In genomic region chr16:6585204-6585603, GRCm38 (mm10) we compare ENCODE assay signal across 20 mouse cellular contexts.
"Had no signal": no experiment of that assay in that cellular context is flagged by ENCODE, and none has a peak within 500 bp of the region (broad histone marks: within the 10 kb centered on the region; RNA-seq: fewer than 3 reads in every experiment).

No protein-coding gene starts in this region.

- DNase-seq: lung, adult 18-20 months; lung, embryonic 14.5 days; lung, postnatal 10 days; lung, postnatal 4 days; midbrain, embryonic 14.5 days; retina, postnatal 1 day; right cerebral cortex, adult 18-20 months; right cerebral cortex, postnatal 25 days; right cerebral cortex, postnatal 4 days; thymus, adult 2 months; thymus, postnatal 25 days; thymus, postnatal 4 days had no signal

- H3K9ac ChIP-seq: liver, embryonic 14.5 days; lung, embryonic 14.5 days; midbrain, embryonic 12.5 days; neural tube, embryonic 13.5 days; neural tube, embryonic 15.5 days; stomach, embryonic 15.5 days had no signal

- H3K27me3 ChIP-seq: midbrain, embryonic 12.5 days; neural tube, embryonic 13.5 days; neural tube, embryonic 15.5 days; stomach, embryonic 15.5 days had no signal

- H3K4me3 ChIP-seq: midbrain, embryonic 10.5 days; midbrain, embryonic 12.5 days; myocyte; neural tube, embryonic 13.5 days; neural tube, embryonic 15.5 days; stomach, embryonic 15.5 days had no signal

- H3K4me2 ChIP-seq: lung, embryonic 14.5 days; midbrain, embryonic 12.5 days; neural tube, embryonic 13.5 days; neural tube, embryonic 15.5 days; stomach, embryonic 15.5 days had no signal

- H3K9me3 ChIP-seq: midbrain, embryonic 10.5 days; midbrain, embryonic 12.5 days; neural tube, embryonic 13.5 days; neural tube, embryonic 15.5 days; stomach, embryonic 15.5 days had no signal

- H3K36me3 ChIP-seq: midbrain, embryonic 10.5 days; midbrain, embryonic 12.5 days; neural tube, embryonic 13.5 days; neural tube, embryonic 15.5 days; stomach, embryonic 15.5 days had no signal

- H3K27ac ChIP-seq: liver, embryonic 14.5 days; midbrain, embryonic 10.5 days; midbrain, embryonic 12.5 days; neural tube, embryonic 13.5 days; neural tube, embryonic 15.5 days; stomach, embryonic 15.5 days had no signal

- H3K4me1 ChIP-seq: midbrain, embryonic 10.5 days; midbrain, embryonic 12.5 days; neural tube, embryonic 13.5 days; neural tube, embryonic 15.5 days; stomach, embryonic 15.5 days had no signal

- ATAC-seq: midbrain, embryonic 16.5 days had no signal
